Mouse (Mus musculus) thymus, postnatal 36 days (tissue): ENCODE data around the gene Rpl24.

ENCODE experiments used
- DNase-seq, 2 experiments: peaks; one replicate each; pipeline ENCODE4 v3.0.0; 2022; ENCODE audit warnings: mixed read lengths in 2 of 2

Rpl24 gene

DNA sequence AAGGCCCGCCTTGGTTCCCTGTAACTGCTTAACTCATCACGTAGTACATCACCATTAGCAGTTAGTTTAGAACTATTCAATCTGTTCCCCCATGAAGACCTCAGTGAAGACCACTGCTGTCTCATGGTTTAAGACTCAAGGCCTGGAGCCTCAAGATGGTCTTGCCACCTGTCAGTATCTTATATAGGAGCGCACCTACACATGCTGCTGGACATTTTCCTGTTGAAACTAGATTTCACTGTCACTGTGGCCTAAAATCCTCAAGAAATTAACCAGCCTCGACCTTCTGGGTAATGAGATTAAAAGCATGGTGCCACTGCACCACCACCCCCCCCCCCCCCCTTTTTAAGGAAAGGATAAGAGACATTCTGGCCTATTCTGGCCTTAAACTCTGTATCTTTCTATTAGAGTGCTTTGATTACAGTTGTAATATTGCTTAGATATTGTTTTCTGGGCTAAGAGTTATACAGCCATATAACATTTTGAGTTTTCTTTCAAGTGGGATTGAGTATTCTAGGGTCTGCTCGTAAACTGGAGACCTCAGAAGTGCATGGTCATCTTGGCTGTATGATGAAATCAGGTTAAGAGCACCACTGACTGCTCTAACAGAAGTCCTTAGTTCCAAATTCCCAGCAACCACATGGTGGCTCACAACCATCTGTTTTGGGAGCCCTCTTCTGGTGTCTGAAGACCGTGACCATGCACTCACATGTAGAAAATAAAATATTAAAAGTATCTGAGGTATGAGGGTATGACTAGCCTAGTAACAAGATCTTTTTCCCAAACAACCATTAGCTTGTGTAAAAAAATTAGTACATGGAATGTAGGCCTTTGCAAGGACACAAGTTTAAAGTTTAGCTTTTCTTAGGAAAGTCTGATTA lies 5.9 kb downstream of the Rpl24 start:
- no peak for DNase-seq

DNA sequence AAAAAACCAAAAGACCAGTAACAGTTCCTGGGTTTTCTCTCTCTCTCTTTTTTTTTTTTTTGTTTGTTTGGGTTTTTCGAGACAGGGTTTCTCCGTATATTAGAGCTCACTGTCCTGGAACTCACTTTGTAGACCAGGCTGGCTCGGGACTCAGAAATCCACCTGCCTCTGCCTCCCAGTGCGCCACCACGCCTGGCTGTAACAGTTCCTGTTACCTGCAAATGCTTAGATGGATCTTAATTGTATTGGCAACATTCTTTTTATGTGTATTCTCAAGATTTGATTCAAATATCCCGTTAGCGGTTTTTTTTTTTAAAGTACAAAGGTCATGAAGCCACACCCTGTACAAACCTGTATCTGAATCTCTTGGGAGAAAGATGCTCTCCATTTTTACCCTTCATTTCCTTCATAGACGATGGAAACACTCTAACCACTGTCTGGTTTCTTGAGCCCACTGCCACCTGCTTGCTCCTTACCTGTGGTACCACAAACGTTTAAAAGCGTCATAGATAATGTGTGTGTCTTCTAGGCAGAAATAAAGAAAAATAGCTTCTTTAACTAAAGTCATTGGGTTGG lies 6.6 kb downstream of the Rpl24 start:
- DNase-seq, result no peak

DNA sequence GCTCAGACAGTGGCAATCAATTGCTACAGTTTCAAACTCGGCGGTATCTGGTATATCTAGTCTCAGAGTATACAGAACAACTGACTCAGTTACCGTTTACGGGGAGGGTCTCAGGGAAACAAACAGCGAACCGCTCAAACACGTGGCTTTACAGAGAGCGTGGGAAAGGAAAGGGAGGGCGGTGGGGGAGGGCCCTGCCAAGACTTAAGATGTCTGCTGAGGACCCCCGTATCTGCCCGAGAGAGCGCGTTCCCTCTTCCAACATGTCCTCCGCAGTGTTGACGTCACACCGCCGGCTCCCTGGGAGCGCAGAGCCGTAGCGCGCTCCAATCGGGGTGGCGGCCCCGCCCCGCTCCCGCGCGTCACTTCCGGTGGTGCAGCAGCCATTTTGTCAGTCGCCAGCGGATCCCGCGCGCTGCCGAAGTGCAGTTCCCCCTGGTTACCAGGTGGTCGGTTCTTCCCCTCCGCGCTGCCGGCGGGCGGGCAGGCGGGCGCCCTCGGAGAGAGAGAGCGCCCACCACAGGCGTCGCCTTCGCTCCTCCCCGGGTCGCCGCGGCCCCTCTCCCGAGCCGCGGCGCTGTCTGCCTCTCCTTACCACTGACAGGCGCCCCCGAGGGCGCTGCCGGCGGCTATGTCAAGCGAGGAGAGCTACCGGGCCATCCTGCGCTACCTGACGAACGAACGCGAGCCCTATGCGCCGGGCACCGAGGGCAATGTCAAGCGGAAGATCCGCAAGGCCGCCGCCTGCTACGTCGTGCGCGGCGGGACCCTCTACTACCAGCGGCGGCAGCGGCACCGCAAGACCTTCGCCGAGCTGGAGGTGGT lies 7.6 kb downstream of the Rpl24 start, which contains the start of gene Zbtb11:
Gene Zbtb11, plus strand, starts transcription at position 453 of the 825 bp plus-strand sequence.
- peak; percentile 99 for DNase-seq

DNA sequence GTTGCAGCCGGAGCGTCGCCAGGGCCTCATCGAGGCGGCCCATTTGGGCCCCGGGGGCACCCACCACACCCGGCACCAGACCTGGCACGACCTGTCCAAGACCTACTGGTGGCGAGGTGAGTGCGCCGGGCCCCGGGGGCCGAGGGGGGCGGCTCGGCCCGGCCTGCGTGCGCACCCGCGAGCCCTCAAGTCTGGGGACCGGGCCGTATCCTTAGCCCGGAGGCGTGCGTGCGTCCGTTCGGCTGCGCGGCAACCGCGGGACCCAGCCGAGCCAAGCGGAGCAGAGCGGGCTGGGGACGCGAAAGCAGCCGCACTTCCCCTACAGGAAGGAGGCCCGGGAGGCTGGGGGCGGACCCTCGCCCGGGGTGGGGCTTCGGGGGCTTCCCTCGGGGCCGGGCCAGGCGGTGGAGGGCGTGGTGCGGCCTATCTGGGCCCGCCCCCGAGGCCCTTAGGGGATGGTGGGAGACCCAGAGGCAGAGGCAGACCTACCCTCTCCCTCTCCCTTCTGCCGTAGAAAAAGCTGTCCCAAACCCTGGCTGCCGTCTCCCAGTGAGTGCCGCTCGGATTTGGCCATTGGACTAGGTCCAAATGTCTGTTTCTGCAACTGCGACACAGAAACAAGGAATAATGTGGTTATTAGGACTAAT lies 8.3 kb downstream of the Rpl24 start:
- peak; percentile 93 to 95 for DNase-seq

DNA sequence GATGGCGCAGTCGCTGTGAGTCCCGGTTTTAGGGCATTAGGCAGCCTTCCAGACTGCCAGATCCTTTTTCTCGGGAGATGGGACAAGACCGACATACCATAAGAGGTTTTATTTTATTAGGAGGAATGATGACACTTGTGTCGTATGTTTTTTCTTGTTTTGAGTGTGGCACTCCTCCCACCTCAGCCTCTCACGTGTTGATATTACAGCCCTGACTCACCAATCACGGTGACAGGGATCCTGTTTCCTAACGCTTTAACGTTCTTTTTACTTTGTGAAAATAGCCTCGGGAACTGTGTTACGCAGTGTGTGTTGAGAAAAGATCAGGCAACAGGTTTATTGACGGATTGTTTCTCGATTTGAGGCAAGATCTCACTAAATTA lies 8.8 kb downstream of the Rpl24 start:
- no peak for DNase-seq

DNA sequence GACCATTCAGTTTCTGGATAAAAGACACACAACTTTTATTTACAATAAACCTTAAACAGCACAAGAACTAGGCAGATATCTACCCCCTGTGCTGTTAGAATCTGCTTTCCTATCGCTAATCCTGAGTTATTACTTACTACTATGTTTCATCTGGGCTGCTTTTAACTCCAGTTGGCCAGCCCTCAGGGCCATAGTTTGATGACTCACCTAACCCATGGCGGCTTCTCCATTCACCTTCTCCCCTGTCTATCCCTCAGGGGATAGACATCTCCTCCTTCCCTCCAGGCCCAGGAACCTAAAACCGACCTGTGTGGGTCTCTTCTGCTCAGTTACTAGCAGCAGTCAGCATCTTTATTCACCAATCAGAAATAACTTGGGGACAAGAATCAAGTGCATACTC lies 19.9 kb downstream of the Rpl24 start:
- no peak for DNase-seq

DNA sequence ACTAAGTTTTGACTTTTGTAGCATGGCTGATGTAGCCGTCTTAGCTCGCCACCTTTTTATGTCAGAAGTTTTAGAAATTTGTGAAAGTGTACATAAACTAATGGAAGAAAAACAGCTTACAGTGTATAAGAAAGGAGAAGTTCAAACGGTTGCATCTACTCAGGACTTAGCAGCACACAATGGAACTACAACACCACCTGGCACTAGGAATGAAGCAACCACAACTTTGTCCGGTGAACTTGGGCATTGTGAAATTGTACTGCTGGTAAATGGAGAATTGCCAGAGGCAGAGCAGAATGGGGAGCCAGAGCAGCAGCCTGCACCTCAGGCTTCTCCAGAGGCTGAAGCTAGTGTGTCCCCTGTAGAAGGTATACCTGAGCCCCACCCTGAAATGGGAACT lies 24.2 kb downstream of the Rpl24 start:
- no peak for DNase-seq

DNA sequence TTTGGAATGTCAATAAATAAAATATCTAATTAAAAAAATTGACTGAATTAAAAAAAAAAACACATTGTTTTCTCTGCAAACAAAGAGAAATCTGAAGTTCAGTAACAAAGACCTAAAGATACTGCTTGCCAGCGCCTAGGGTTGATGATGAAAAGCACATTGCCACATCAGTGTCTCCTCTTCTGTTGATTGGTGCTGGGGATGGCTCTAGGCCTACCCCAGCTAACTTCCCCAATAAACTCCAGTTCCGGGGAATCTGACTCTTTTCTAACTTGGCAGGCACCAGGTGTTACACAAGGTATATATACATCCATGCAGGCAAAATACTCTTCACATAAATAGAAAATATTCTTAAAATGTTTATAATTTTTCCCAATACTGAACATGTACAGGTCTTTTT lies 28.2 kb downstream of the Rpl24 start:
- DNase-seq, result no peak

DNA sequence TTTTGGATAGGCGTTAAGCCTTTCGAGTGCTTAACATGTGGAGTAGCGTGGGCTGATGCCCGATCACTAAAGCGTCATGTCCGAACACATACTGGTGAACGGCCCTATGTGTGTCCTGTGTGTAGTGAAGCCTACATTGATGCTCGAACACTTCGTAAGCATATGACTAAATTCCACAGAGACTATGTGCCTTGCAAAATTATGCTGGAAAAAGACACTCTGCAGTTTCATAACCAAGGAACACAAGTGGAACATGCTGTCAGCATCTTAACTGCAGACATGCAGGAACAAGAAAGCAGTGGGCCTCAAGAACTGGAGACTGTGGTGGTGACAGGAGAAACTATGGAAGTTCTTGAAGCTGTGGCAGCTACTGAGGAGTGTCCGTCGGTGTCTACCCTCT lies 40.7 kb downstream of the Rpl24 start:
- no peak for DNase-seq

DNA sequence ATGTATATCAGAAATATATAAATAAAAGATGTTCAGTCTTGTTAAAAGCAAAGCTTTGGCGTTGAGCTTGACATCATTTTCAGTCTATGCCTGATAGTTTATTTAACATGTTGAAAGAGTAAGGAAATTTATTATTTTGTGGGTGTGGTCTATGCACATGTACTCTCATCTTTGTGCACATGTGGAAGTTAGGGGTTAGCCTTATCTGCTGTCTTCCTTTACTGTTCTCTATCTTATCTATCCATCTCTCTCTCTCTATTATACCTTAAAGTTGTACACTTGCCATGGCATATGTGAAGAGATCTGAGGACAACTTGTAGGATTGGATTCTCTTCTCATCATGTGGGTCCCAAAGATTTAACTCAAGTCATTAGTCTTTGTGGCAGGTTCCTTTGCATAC lies 42.8 kb downstream of the Rpl24 start:
- no peak for DNase-seq

DNA sequence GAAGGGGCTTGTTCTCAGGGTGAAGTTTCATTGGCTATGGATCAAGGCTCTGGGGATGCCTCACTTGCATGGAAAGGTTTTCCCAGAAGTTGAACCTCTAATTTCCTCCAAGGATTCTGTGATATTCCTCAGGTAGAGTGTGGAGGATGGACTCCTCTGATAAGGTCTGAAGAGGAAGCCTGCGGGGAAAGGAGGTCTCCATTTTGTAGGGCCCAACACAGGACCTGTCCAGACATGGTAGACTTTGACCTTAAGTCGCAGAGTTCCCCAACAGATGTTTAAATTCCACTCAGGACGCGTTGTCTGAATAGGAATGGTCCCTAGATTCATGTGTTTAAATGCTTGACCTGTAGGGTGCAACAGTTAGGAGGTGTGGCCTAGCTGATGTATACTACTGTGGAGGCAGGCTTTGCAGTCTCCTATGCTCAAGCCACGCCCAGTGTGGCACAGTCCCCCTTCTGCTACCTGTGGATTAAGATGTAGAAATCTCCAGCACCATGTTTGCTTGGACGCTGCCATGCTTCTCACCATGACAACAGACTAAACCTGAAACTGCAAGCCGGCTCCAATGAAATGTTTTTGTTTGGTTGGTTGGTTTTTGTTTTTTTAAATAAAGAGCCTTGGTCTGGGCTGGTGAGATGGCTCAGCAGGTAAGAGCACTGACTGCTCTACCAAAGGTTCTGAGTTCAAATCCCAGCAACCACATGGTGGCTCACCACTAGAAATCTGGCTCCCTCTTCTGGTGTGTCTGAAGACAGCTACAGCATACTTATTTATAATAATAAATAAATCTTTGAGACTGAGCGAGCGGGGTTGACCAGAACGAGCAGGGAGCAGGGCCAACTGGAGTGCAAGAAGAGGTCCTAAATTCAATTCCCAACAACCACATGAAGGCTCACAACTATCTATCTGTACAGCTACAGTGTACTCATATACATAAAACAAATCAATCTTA lies 47.0 kb downstream of the Rpl24 start:
- no peak for DNase-seq

DNA sequence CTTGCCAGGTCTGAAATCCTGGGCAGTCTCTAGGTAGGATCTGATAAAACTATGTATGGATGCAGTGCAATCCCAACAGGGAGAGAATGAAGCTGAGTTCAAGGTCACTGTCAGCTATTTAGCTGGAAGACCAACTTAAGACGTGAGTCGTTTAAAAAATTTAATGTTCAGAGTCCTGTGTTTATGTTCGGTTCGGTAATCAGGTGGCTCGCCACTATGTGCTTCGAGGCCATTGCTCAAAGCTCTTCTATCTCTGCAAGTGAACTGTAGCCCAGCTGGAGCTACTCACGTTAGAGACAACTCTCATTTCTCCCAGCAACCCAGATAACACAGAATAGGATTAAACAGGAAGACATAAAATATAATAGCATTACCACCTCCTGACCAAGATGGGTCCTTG lies 48.0 kb downstream of the Rpl24 start:
- no peak for DNase-seq

DNA sequence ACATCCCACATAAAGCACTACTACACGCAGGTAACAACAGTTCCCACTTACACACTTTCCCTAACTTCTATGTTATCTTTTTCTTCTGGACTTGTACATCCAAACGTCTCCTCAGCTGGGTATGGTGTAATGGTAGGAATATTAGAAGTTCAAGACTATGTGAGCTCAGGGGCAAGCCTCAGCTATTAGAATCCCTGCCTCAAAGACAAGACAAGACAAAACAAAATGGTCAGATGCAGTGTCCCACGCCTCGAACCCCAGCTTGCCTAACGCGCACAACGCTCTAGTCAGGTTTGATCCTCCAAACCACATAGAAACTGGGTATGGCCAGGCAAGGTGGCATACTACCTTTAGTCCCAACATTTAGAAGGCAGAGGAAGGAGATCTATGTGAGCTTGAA lies 53.6 kb downstream of the Rpl24 start:
- DNase-seq, result no peak
